In genomic region chr10:19185790-19186581, GRCm38 (mm10) we compare ENCODE assay signal across 8 mouse cellular contexts.
DNase-seq lines count a peak whose midpoint lies in the region; ATAC-seq and TF ChIP-seq lines count a peak whose summit lies in the region.

No protein-coding gene starts in this region.

- TF ChIP-seq CTCF in CH12.LX (conservative IDR thresholded peaks at IDR 0.05 in 1 of 2, IDR thresholded peaks at IDR 0.05 in 1 of 2; ENCODE audit: low read depth in 2 of 2, low read length in 2 of 2), result peak; percentile 87 to 89

- dilution Hi-C loops in CH12.LX (cut with MboI; ENCODE audit: extremely low pct_ligation_motif_present, extremely low pct_unique_long_range_greater_than_20kb, low sequenced_read_pairs), result no loop called here

- H3K27ac ChIP-seq in CH12.LX (ENCODE audit: insufficient read depth, low read depth), result no peak overlapping the region; the same call in 1 of the 2 replicates
- peak overlapping the region; percentile 37; the same call in 1 of the 2 replicates for H3K27ac ChIP-seq in heart, embryonic 15.5 days
- H3K27ac ChIP-seq in liver, embryonic 15.5 days (replicated peaks), result no peak overlapping the region

- peak overlapping the region; percentile 99 for H3K4me2 ChIP-seq in CH12.LX (ENCODE audit: insufficient read depth, low read depth, poor library complexity, severe bottlenecking)
- H3K4me2 ChIP-seq in heart, embryonic 15.5 days, result peak overlapping the region; percentile 67
- peak overlapping the region; percentile 56 for H3K4me2 ChIP-seq in liver, embryonic 15.5 days

- no peaks in the 10 kb centered on the region for H3K79me2 ChIP-seq in CH12.LX (replicated peaks; ENCODE audit: control insufficient read depth, extremely low read depth, insufficient read depth, poor library complexity, severe bottlenecking)

- peak; percentile 96 for TF ChIP-seq RAD21 in CH12.LX (IDR thresholded peaks at IDR 0.05; ENCODE audit: low read depth, low read length)

- DNase-seq in CH12.LX (ENCODE audit: extremely low read depth), result peak; percentile 76
- peak; percentile 33 for DNase-seq in adrenal gland, adult 2 months
- DNase-seq in embryo, embryonic 9.5 days (ENCODE audit: extremely low spot score), result peak; percentile 57
- DNase-seq in kidney, postnatal 10 days, result peak; percentile 56
- DNase-seq in neural tube, embryonic 10.5 days (ENCODE audit: extremely low spot score, low spot score), result peak; percentile 43
- peak; percentile 75 for DNase-seq in thymus, postnatal 25 days

- peaks cover 4% of the 10 kb centered on the region for H3K9me3 ChIP-seq in CH12.LX (replicated peaks; ENCODE audit: low read length)
- no peaks in the 10 kb centered on the region for H3K9me3 ChIP-seq in heart, embryonic 15.5 days (replicated peaks)
- no peaks in the 10 kb centered on the region for H3K9me3 ChIP-seq in liver, embryonic 15.5 days (replicated peaks)

- peak overlapping the region; percentile 39 to 49 (median 42) for H3K4me3 ChIP-seq in CH12.LX (replicated peaks in 1 of 3; ENCODE audit: low read depth in 2 of 3, low read length in 2 of 3, poor library complexity in 1 of 3)
- peak overlapping the region; percentile 49 for H3K4me3 ChIP-seq in heart, embryonic 15.5 days
- H3K4me3 ChIP-seq in liver, embryonic 15.5 days (replicated peaks), result peak overlapping the region; percentile 35

- 5% methylated on average over 18 of the region's 18 CpGs for WGBS in heart, embryonic 15.5 days
- 6% methylated on average over 18 of the region's 18 CpGs for WGBS in liver, embryonic 15.5 days (ENCODE audit: insufficient replicate concordance)

- peak; percentile 58 for TF ChIP-seq EP300 in CH12.LX (IDR thresholded peaks at IDR 0.05; ENCODE audit: low read length)

- H3K9ac ChIP-seq in CH12.LX (ENCODE audit: insufficient read depth, low read depth), result peak overlapping the region; percentile 75
- peak overlapping the region; percentile 38 for H3K9ac ChIP-seq in heart, embryonic 15.5 days
- H3K9ac ChIP-seq in liver, embryonic 15.5 days, result peak overlapping the region; percentile 13; the same call in 1 of the 2 replicates

- H3K36me3 ChIP-seq in CH12.LX (replicated peaks in 1 of 2; ENCODE audit: control insufficient read depth in 1 of 2, insufficient read depth in 1 of 2, low read length in 1 of 2), result no peaks in the 10 kb centered on the region
- no peaks in the 10 kb centered on the region for H3K36me3 ChIP-seq in heart, embryonic 15.5 days
- no peaks in the 10 kb centered on the region for H3K36me3 ChIP-seq in liver, embryonic 15.5 days (replicated peaks)

- in situ Hi-C loops in CH12.LX (cut with MboI; ENCODE audit: low pct_ligation_motif_present, low pct_unique_long_range_greater_than_20kb, low sequenced_read_pairs), result loop anchor here (5.0 to 10.0 kb wide), 3 partner anchors 169 to 269 kb away; partner anchors contain the start of gene Tnfaip3

- TF ChIP-seq POLR2A in CH12.LX (IDR thresholded peaks at IDR 0.05; ENCODE audit: low read depth, low read length), result no peak; the same call in 1 of the 2 replicates

- H3K27me3 ChIP-seq in CH12.LX (replicated peaks), result no peaks in the 10 kb centered on the region
- 0 out of 2 replicates have a peak, but pooled peaks cover 4% of the 10 kb centered on the region for H3K27me3 ChIP-seq in heart, embryonic 15.5 days
- no peaks in the 10 kb centered on the region for H3K27me3 ChIP-seq in liver, embryonic 15.5 days

- 0 out of 2 replicates have a peak, but pooled peaks have one; percentile 27 for ATAC-seq in heart, embryonic 15.5 days (replicated peaks; ENCODE audit: insufficient number of reproducible peaks, insufficient read depth, low FRiP score, low read depth)
- ATAC-seq in liver, embryonic 15.5 days (ENCODE audit: insufficient read depth), result no peak

- H3K4me1 ChIP-seq in CH12.LX (ENCODE audit: control insufficient read depth in 1 of 2, insufficient read depth in 2 of 2), result peaks cover 16 to 55% of the 10 kb centered on the region in 2 experiments
- H3K4me1 ChIP-seq in heart, embryonic 15.5 days (replicated peaks), result peaks cover 9% of the 10 kb centered on the region; the same call in 1 of the 2 replicates
- H3K4me1 ChIP-seq in liver, embryonic 15.5 days (replicated peaks), result peaks cover 3% of the 10 kb centered on the region; the same call in 1 of the 2 replicates

TF ChIP-seq in CH12.LX, 34 proteins besides CTCF, POLR2A, EP300 and RAD21:
- TF ChIP-seq E2F4 (IDR thresholded peaks at IDR 0.05; ENCODE audit: insufficient replicate concordance, low read depth, low read length) (no peak; the same call in 1 of the 2 replicates), BHLHE40 (IDR thresholded peaks at IDR 0.05; ENCODE audit: low read depth, low read length) (no peak; the same call in 1 of the 2 replicates), SIN3A (IDR thresholded peaks at IDR 0.05; ENCODE audit: low read length) (peak; percentile 91), MAZ (IDR thresholded peaks at IDR 0.05; ENCODE audit: low read depth, low read length) (0 out of 2 replicates have a peak, but pooled peaks have one; percentile 75), CHD2 (IDR thresholded peaks at IDR 0.05; ENCODE audit: low read length) (0 out of 2 replicates have a peak, but pooled peaks have one; percentile 58), MAFK (IDR thresholded peaks at IDR 0.05; ENCODE audit: insufficient replicate concordance, low read length) (no peak; the same call in 1 of the 2 replicates), NRF1 (IDR thresholded peaks at IDR 0.05; ENCODE audit: low read depth, low read length) (no peak), TCF12 (IDR thresholded peaks at IDR 0.05; ENCODE audit: low read depth, low read length) (peak; percentile 42; the same call in 1 of the 2 replicates), GABPA (IDR thresholded peaks at IDR 0.05; ENCODE audit: insufficient replicate concordance, low read depth, low read length) (no peak), UBTF (IDR thresholded peaks at IDR 0.05; ENCODE audit: low read depth, low read length) (no peak), HCFC1 (IDR thresholded peaks at IDR 0.05; ENCODE audit: low read depth, low read length) (peak; percentile 45; the same call in 1 of the 2 replicates), ETS1 (conservative IDR thresholded peaks at IDR 0.05; ENCODE audit: low read depth, low read length) (peak; percentile 79), JUND (conservative IDR thresholded peaks at IDR 0.05; ENCODE audit: low read depth, low read length) (peak; percentile 100), MAX (IDR thresholded peaks at IDR 0.05; ENCODE audit: low read length) (no peak), RCOR1 (conservative IDR thresholded peaks at IDR 0.05; ENCODE audit: low read depth, low read length) (no peak), IRF4 (IDR thresholded peaks at IDR 0.05; ENCODE audit: low read depth, low read length) (peak; percentile 67), MXI1 (IDR thresholded peaks at IDR 0.05; ENCODE audit: low read depth, low read length) (no peak), NELFE (IDR thresholded peaks at IDR 0.05; ENCODE audit: low read depth, low read length) (peak; percentile 30; the same call in 1 of the 2 replicates), JUN (IDR thresholded peaks at IDR 0.05; ENCODE audit: insufficient read depth, low read depth, low read length) (peak; percentile 100), USF2 (conservative IDR thresholded peaks at IDR 0.05; ENCODE audit: low read depth, low read length) (no peak), ZMIZ1 (IDR thresholded peaks at IDR 0.05; ENCODE audit: low read depth, low read length) (no peak), MEF2A (IDR thresholded peaks at IDR 0.05; ENCODE audit: borderline replicate concordance, low read depth, low read length) (peak; percentile 66; the same call in 1 of the 2 replicates), ZNF384 (IDR thresholded peaks at IDR 0.05; ENCODE audit: low read depth, low read length) (no peak), ZC3H11A (IDR thresholded peaks at IDR 0.05; ENCODE audit: low read depth, low read length) (peak; percentile 40), MYC (IDR thresholded peaks at IDR 0.05; ENCODE audit: low read depth, low read length) (0 out of 2 replicates have a peak, but pooled peaks have one; percentile 20), POLR2AphosphoS2 (IDR thresholded peaks at IDR 0.05; ENCODE audit: low read depth, low read length) (no peak), PAX5 (IDR thresholded peaks at IDR 0.05; ENCODE audit: low read length) (no peak), SMC3 (IDR thresholded peaks at IDR 0.05; ENCODE audit: low read depth, low read length) (peak; percentile 83), KAT2A (IDR thresholded peaks at IDR 0.05; ENCODE audit: insufficient replicate concordance, low read length) (no peak), TBP (conservative IDR thresholded peaks at IDR 0.05; ENCODE audit: low read depth, low read length) (0 out of 2 replicates have a peak, but pooled peaks have one; percentile 32), ELF1 (IDR thresholded peaks at IDR 0.05; ENCODE audit: low read depth, low read length) (peak; percentile 74), USF1 (IDR thresholded peaks at IDR 0.05; ENCODE audit: low read depth, low read length) (no peak), ZKSCAN1 (IDR thresholded peaks at IDR 0.05; ENCODE audit: borderline replicate concordance, low read depth, low read length) (no peak), CHD1 (IDR thresholded peaks at IDR 0.05; ENCODE audit: low read depth, low read length) (no peak)

Comparison
In these comparisons a context has a peak if more than half of its experiments do, and no peak if none do; other contexts are left out.
1. H3K9ac ChIP-seq: peak in every context shown above with its lines; median percentile 75 in CH12.LX; 38 in heart, embryonic 15.5 days; 13 in liver, embryonic 15.5 days.